8 mouse cellular contexts compared by ENCODE assay signal in the genomic region with DNA sequence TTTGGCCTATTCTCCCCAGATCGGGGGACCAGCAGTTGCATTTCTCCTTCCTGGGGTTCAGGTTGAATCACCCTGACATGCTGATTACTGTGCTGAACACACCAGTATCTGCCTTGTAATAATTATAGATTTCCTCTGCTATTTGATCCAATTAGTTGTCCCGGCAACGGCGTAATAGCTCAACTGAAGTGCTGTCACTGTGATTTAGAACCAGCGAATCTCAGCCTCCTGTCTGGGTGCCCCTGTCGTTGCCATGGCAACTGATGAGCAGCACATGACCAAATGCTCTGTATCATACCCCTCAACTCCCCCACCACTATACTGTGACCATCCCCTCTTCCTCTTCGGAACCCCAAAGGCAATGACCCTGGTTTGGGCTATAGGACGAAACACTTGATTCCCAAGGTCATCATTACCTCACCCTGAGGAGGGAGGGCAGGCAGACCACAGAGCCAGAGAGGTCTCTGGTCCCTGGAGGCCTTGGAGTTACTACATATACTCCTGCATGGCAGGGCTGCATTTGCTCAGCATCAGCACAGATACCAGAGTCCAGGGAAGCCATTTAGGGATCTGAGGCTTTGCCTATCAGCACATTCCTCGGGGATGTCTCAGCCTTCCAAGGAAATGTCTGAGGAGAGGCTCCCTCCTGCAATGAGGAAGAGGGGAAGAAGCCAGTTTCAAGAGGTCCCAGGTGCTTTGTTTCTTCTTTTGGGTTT. TPM values are rescaled to one million over a fixed set of nuclear protein-coding genes. Genes with fewer than 3 reads are reported as not detected.
DNase-seq lines count a peak whose midpoint lies in the region; ATAC-seq and TF ChIP-seq lines count a peak whose summit lies in the region.

No protein-coding gene starts in this region.

- no peak for DNase-seq in kidney, postnatal 4 days
- peak; percentile 62 for DNase-seq in midbrain, embryonic 10.5 days (ENCODE audit: low spot score)
- no peak for DNase-seq in stomach, postnatal 0 days (ENCODE audit: low spot score)
- no peak for DNase-seq in gastrocnemius, postnatal 14 days
- no peak for DNase-seq in gastrocnemius, postnatal 4 days (ENCODE audit: low spot score in 2 of 2)

- no peaks in the 10 kb centered on the region for H3K36me3 ChIP-seq in kidney, embryonic 16.5 days (ENCODE audit: insufficient read depth, low read length)
- H3K36me3 ChIP-seq in hindbrain, embryonic 16.5 days (ENCODE audit: control insufficient read depth, insufficient read depth, low read length), result no peaks in the 10 kb centered on the region
- no peaks in the 10 kb centered on the region for H3K36me3 ChIP-seq in midbrain, embryonic 10.5 days
- no peaks in the 10 kb centered on the region for H3K36me3 ChIP-seq in stomach, postnatal 0 days (ENCODE audit: control insufficient read depth, insufficient read depth, low read length)

- H3K9me3 ChIP-seq in kidney, embryonic 16.5 days (ENCODE audit: low read length), result no peaks in the 10 kb centered on the region
- no peaks in the 10 kb centered on the region for H3K9me3 ChIP-seq in hindbrain, embryonic 16.5 days (ENCODE audit: control insufficient read depth, low read length)
- no peaks in the 10 kb centered on the region for H3K9me3 ChIP-seq in midbrain, embryonic 10.5 days (replicated peaks)
- no peaks in the 10 kb centered on the region for H3K9me3 ChIP-seq in stomach, postnatal 0 days (ENCODE audit: control insufficient read depth, low read length)

- peak; percentile 27; the same call in 1 of the 2 replicates for ATAC-seq in kidney, embryonic 16.5 days (ENCODE audit: low FRiP score, low TSS enrichment)
- peak; percentile 87 for ATAC-seq in hindbrain, embryonic 16.5 days
- ATAC-seq in stomach, postnatal 0 days (ENCODE audit: low FRiP score, low TSS enrichment), result peak; percentile 40; the same call in 1 of the 2 replicates
- no peak for ATAC-seq in megakaryocyte progenitor cell, adult 5-6 weeks (replicated peaks; ENCODE audit: poor library complexity)

- WGBS in kidney, embryonic 16.5 days, result 39% methylated on average over 9 of the region's 9 CpGs
- WGBS in hindbrain, embryonic 16.5 days, result 12% methylated on average over 9 of the region's 9 CpGs
- 60% methylated on average over 9 of the region's 9 CpGs for WGBS in midbrain, embryonic 10.5 days
- WGBS in stomach, postnatal 0 days, result 60% methylated on average over 9 of the region's 9 CpGs

- H3K9ac ChIP-seq in kidney, embryonic 16.5 days (replicated peaks; ENCODE audit: low read length), result no peak overlapping the region
- H3K9ac ChIP-seq in hindbrain, embryonic 16.5 days (ENCODE audit: low read depth, low read length), result peak overlapping the region; percentile 29
- no peak overlapping the region for H3K9ac ChIP-seq in stomach, postnatal 0 days (ENCODE audit: low read length)

- no peak for TF ChIP-seq CTCF in stomach, postnatal 0 days (IDR thresholded peaks at IDR 0.05; ENCODE audit: low read depth)

- H3K4me1 ChIP-seq in kidney, embryonic 16.5 days (ENCODE audit: insufficient read depth, low read length), result peaks cover 4% of the 10 kb centered on the region; the same call in 1 of the 2 replicates
- peaks cover 37% of the 10 kb centered on the region for H3K4me1 ChIP-seq in hindbrain, embryonic 16.5 days (ENCODE audit: control insufficient read depth, insufficient read depth, low read depth, low read length)
- peaks cover 26% of the 10 kb centered on the region for H3K4me1 ChIP-seq in midbrain, embryonic 10.5 days
- no peaks in the 10 kb centered on the region for H3K4me1 ChIP-seq in stomach, postnatal 0 days (replicated peaks; ENCODE audit: control insufficient read depth, insufficient read depth)

- no peak for TF ChIP-seq EP300 in stomach, postnatal 0 days (optimal IDR thresholded peaks at IDR 0.05)

- H3K27me3 ChIP-seq in kidney, embryonic 16.5 days (ENCODE audit: insufficient read depth, low read length), result no peaks in the 10 kb centered on the region
- H3K27me3 ChIP-seq in hindbrain, embryonic 16.5 days (replicated peaks; ENCODE audit: control insufficient read depth, insufficient read depth, low read length), result no peaks in the 10 kb centered on the region
- H3K27me3 ChIP-seq in midbrain, embryonic 10.5 days (ENCODE audit: low read depth, poor library complexity, severe bottlenecking), result peaks cover 7% of the 10 kb centered on the region; the same call in 1 of the 2 replicates
- no peaks in the 10 kb centered on the region for H3K27me3 ChIP-seq in stomach, postnatal 0 days (ENCODE audit: control insufficient read depth, insufficient read depth, low read length)

- H3K4me2 ChIP-seq in kidney, embryonic 16.5 days (replicated peaks; ENCODE audit: low read depth, low read length), result no peak overlapping the region
- H3K4me2 ChIP-seq in hindbrain, embryonic 16.5 days (ENCODE audit: low read length), result peak overlapping the region; percentile 26; the same call in 1 of the 2 replicates
- no peak overlapping the region for H3K4me2 ChIP-seq in stomach, postnatal 0 days (replicated peaks; ENCODE audit: low read depth)

- H3K4me3 ChIP-seq in kidney, embryonic 16.5 days (ENCODE audit: low read length), result no peak overlapping the region
- no peak overlapping the region for H3K4me3 ChIP-seq in hindbrain, embryonic 16.5 days (ENCODE audit: low read length)
- no peak overlapping the region for H3K4me3 ChIP-seq in midbrain, embryonic 10.5 days
- H3K4me3 ChIP-seq in stomach, postnatal 0 days (ENCODE audit: low read depth, low read length), result no peak overlapping the region

- intact Hi-C loops in gastrocnemius, postnatal 14 days (cut with DNase I; ENCODE audit: low total_unique reads), result no loop called here

- H3K27ac ChIP-seq in kidney, embryonic 16.5 days (ENCODE audit: low read length), result no peak overlapping the region
- peak overlapping the region; percentile 83 for H3K27ac ChIP-seq in hindbrain, embryonic 16.5 days (ENCODE audit: low read depth, low read length)
- H3K27ac ChIP-seq in midbrain, embryonic 10.5 days (replicated peaks), result peak overlapping the region; percentile 53
- H3K27ac ChIP-seq in stomach, postnatal 0 days (replicated peaks), result no peak overlapping the region

RNA-seq across cellular contexts. Expression of gene Abat, which starts 26.1 kb away (rescaled TPM):
- 46.7 and 48.5 TPM in 2 replicates for polyA plus RNA-seq in kidney, embryonic 16.5 days (2015; fragmentation: Nextera tagmentation; extraction: Ambion mirVana)
- polyA plus RNA-seq in hindbrain, embryonic 16.5 days (2015; fragmentation: Nextera tagmentation; extraction: Ambion mirVana), result 95.2 and 106 TPM in 2 replicates
- polyA plus RNA-seq in midbrain, embryonic 10.5 days (2016; fragmentation: Nextera tagmentation; extraction: Ambion mirVana), result 16.4 and 23.4 TPM in 2 replicates
- 4.1 and 4.2 TPM in 2 replicates for polyA plus RNA-seq in stomach, postnatal 0 days (2015; fragmentation: Nextera tagmentation; extraction: Ambion mirVana)
- not detected in 2 replicates for total RNA-seq in megakaryocyte progenitor cell, adult 5-6 weeks (2015)
- 0.03 and 0.21 TPM in 2 replicates for total RNA-seq in megakaryocyte progenitor cell, adult 5-6 weeks (2017)
- total RNA-seq in gastrocnemius, postnatal 14 days (2021), result 1 to 10 TPM; 5.5 to 6.4 TPM
- 10 to 100 TPM in 1 of 2 experiments, 1 to 10 TPM in 1; 9.7 to 10.5 TPM for total RNA-seq in gastrocnemius, postnatal 4 days (2021)

Comparison
In these comparisons a context has a peak if more than half of its experiments do, and no peak if none do; other contexts are left out.
1. H3K27ac ChIP-seq: peak in hindbrain, embryonic 16.5 days (single experiment) and midbrain, embryonic 10.5 days (single experiment); none in kidney, embryonic 16.5 days (single experiment) and stomach, postnatal 0 days (single experiment).